Mouse (Mus musculus) E14TG2a.4 (cell line): ENCODE results near the gene Gm3625.

ENCODE experiments used
- CTCF ChIP-seq: conservative IDR thresholded peaks from 2 replicates; pipeline ENCODE4 v1.5.1; 2014; ENCODE audit warnings: low read length
- NANOG ChIP-seq: IDR thresholded peaks from 2 replicates; pipeline ENCODE4 v1.6.1; 2014; ENCODE audit warnings: borderline replicate concordance, low read length, mixed read lengths

- TF ChIP-seq NANOG = no peak
- TF ChIP-seq CTCF = no peak
These were observed 37.3 kb downstream of the Gm3625 start for GRCm38 (mm10) chr12:4555451-4555850.
